Mouse (Mus musculus) CH12.LX (cell line): Measurements from ENCODE around the gene Fut1.

Experiments
- CHD2 ChIP-seq: IDR thresholded peaks from 2 replicates; pipeline ENCODE4 v1.6.1; 2011; ENCODE audit warnings: low read length, improper control_type of control experiment
- CTCF ChIP-seq, 2 experiments: IDR thresholded peaks in 1 of 2; conservative IDR thresholded peaks in 1 of 2; 2 replicates each; pipeline ENCODE4 v1.5.1; 2011 to 2012; ENCODE audit warnings: low read depth in 2 of 2, low read length in 2 of 2, improper control_type of control experiment in 1 of 2, inconsistent platforms in 1 of 2, mild to moderate bottlenecking in 1 of 2, moderate library complexity in 1 of 2
- MXI1 ChIP-seq: IDR thresholded peaks from 2 replicates; pipeline ENCODE4 v1.6.1; 2011; ENCODE audit warnings: mild to moderate bottlenecking, low read depth, low read length, improper control_type of control experiment
- PAX5 ChIP-seq: IDR thresholded peaks from 2 replicates; pipeline ENCODE4 v1.6.1; 2012; ENCODE audit warnings: low read length, inconsistent platforms, mixed read lengths
- USF1 ChIP-seq: IDR thresholded peaks from 2 replicates; pipeline ENCODE4 v1.6.1; 2014; ENCODE audit warnings: low read depth, mild to moderate bottlenecking, inconsistent platforms, low read length, improper control_type of control experiment
- USF2 ChIP-seq: conservative IDR thresholded peaks from 2 replicates; pipeline ENCODE4 v1.6.1; 2011; ENCODE audit warnings: low read depth, low read length, improper control_type of control experiment
- ZMIZ1 ChIP-seq: IDR thresholded peaks from 2 replicates; pipeline ENCODE4 v1.6.1; 2012; ENCODE audit warnings: low read depth, mild to moderate bottlenecking, inconsistent platforms, low read length, improper control_type of control experiment
- ZNF384 ChIP-seq: IDR thresholded peaks from 2 replicates; pipeline ENCODE4 v1.6.1; 2012; ENCODE audit warnings: low read depth, low read length, improper control_type of control experiment, inconsistent platforms

GRCm38 (mm10) chr7:45643441-45644178, 26.5 kb downstream of the Fut1 start:
- TF ChIP-seq USF2 (no peak), USF1 (no peak), CTCF (conservative IDR thresholded peaks at IDR 0.05 in 1 of 2, IDR thresholded peaks at IDR 0.05 in 1 of 2; ENCODE audit: low read depth in 2 of 2, low read length in 2 of 2) (no peak), MXI1 (no peak), CHD2 (no peak), PAX5 (no peak), ZMIZ1 (no peak), ZNF384 (no peak)
